Mouse (Mus musculus) frontal cortex, adult 2 months (tissue): ENCODE data around the gene Olfr748. TPM values are rescaled to one million over a fixed set of nuclear protein-coding genes. Genes with fewer than 3 reads are reported as not detected.
"Not testable (repeated sequence)": the region's sequence is repeated elsewhere in the genome, so short reads cannot be mapped to it uniquely, and the experiment has no call there.

Source experiments
- DNase-seq, 2 experiments: peaks; one replicate each; pipeline ENCODE4 v3.0.0; 2022; ENCODE audit warnings: low spot score in 1 of 2; ENCODE audit errors: extremely low spot score in 1 of 2
- polyA plus RNA-seq: library from polyadenylated mRNA; depleted of rRNA; stranded (reverse); fragments of >200 nt; gene quantifications from 2 replicates; pipeline ENCODE4 v1.2.3, GENCODE M21; 2012; rRNA removed

The Olfr748 gene
- not detected in 2 replicates for polyA plus RNA-seq

DNA sequence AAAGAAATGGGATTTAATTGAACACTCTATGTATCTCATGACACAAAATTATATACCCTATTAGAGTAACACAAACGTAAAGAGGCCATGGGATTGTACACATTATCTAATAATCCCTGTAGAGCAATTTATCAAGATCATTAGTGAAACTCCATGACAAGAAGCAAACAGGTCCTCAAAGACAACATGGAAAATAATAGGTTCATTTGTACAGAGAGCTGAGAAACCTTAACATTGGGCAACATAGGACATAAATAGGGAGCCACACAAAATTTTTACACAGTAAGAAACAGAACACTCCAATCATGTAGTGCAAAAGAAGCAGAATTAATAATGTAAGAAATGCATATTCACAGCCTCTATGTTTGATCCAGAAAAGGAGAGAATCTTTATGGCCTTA, at the start of gene Olfr748:
Olfr748 (plus strand) TSS at position 301 of the 400 bp plus-strand sequence.
- no peak for DNase-seq

DNA sequence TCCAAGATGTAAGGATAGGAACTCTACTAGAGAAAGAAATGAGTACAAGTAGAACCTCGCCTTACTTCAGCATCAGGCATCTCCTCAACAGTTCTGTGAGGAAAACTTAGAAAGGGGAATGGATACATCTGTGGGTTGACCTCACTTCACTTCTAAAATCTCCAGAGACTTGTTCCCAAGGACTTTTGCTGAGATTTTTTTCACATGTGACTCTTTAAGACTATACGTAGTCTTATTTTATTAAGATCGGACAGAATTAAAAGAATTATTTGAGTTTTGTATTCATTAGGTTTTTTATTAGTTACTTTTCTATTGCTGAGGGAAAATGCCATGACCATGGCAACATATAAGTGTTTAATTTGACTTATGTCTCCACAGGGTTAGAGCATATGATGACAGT, 14.1 kb upstream of the Olfr748 start, which contains the start of gene Olfr747:
Olfr747 (minus strand) TSS at position 101 of the 400 bp plus-strand sequence.
- DNase-seq = no peak

DNA sequence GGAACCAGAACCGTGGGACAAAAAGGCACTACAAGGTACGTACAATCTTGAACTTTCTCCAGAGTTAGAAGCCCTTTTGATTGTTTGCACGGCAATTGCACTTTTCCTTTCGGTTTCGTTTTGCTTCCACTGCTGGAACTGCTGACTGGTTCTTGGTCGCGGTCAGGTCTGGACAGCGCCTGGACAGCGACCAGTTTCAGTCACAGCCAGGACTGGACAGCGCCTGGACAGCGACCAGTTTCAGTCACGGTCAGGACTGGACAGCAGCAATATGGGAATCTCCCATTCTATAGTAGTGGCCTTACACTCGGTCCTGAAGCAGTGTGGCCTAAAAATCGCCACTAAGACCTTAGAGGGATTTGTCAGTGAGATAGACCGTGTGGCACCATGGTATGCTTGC, 12.7 kb downstream of the Olfr748 start:
- not testable (repeated sequence) for DNase-seq

DNA sequence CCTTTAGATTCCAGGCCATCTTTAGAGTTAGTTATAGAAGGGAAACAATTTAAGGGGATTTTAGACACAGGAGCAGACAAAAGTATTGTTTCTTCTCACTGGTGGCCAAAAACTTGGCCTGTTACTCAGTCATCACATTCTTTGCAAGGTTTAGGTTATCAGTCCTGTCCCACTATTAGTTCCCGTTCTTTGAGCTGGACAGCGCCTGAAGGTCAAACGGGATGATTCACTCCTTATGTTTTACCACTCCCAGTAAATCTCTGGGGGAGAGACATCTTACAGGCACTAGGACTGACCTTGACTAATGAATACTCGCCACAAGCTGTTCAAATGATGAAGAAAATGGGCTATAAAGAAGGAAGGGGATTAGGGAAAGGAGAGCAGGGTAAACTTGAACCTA, 15.2 kb downstream of the Olfr748 start:
- not testable (repeated sequence) for DNase-seq

DNA sequence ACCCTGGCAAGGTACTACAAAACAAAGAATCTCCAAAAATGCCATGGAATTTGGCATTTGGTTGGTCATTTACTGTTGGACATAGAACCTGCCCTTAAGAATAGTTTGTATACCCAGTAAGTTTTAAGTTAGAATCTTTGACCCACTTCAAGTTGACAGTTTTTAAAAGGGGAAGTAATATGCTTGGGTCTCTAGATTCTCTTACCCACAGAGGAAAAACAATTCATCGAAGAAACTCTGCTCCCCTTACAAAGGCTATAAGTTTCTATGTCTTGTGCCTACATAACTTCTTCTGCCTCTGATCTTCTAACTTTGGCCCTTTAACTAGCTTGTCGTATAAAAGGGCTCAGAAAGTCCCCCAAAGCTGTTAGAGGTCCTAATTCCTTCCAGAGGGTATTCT, 33.2 kb downstream of the Olfr748 start:
- no peak for DNase-seq

DNA sequence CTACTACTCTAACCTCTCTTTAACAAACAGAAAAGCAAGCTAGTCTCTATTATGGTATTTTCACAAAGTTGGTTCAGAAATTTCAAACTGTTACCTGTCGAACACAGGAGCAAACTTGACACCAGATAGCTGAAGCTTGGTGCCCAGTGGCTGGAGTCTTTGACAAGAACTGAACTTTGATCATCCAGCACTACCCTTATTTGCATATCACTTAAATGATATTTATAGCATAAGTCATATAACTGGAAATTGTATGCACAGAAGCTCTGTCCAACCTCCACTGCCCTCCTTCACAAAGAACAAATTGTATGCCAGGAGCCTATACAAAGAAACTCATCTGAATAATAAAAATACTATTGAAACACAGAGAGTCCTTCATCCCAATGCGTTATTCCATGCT, 34.4 kb downstream of the Olfr748 start:
- DNase-seq = no peak

DNA sequence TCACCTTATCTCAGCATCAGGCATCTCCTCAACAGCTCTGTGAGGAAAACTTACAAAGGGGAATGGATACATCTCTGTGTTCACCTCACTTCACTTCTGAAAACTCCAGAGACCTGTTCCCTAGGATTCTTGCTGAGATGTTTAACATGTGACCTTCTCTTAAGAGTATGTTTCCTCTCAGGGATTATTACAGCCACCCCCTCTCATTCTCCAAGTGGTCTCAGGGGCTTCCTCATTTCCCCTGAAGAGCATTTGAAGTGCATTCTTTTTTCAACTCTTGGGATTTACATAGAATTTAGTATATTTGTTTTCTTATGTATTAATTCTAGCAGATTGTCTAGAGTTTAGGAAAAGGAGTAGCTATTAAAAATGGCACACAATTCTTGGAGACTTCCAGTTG, 37.8 kb downstream of the Olfr748 start, which contains the start of gene Olfr749:
Olfr749 (minus strand) TSS at position 101 of the 400 bp plus-strand sequence.
- no peak for DNase-seq

DNA sequence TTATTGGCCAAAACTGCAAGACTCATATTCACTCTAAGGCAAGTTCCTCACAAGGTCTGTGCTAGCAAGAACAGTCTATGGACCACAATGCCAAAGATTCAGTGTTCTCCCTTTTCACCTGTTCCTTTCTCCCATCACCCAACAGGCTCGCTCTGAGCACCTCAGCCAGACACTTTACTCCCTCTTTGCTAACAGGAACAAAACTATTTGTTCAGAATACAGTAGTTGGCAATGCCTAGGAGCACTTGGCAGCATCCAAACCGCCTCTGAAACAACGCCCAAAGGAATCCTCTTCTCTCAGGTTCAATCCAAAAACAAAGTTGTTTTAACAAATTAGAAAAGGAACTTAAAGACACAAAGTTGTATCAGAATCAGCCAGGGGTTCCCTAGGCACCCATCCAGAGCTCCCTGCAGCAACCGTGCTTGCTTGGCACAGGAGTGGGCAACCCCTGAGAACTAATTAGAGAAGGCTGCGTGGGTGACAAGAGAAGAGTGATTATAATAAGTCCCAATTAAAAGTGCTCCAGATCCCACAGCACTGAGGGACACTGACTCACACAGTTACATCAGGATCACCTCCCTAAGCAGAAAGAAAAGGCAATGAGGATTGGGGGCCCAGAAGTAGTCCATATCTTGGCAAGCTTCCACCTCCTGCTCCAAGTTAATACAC, 51.4 kb downstream of the Olfr748 start:
- peak; percentile 30 to 44 for DNase-seq

Other genes starting within 250 kb of the Olfr748 start
- not detected in 2 replicates for gene Olfr741, start 234.6 kb upstream of the Olfr748 start, polyA plus RNA-seq
- gene Olfr742, start 203.8 kb upstream of the Olfr748 start, polyA plus RNA-seq = not detected in 2 replicates
- not detected in 2 replicates for gene Olfr743, start 185.5 kb upstream of the Olfr748 start, polyA plus RNA-seq
- not detected in 2 replicates for gene Olfr744, start 92.5 kb upstream of the Olfr748 start, polyA plus RNA-seq
- 0.06 TPM in 1 of 2 replicates, not detected in the other for gene Olfr745, start 68.0 kb upstream of the Olfr748 start, polyA plus RNA-seq
- gene Olfr746, start 60.3 kb upstream of the Olfr748 start, polyA plus RNA-seq = not detected in 2 replicates
- not detected in 2 replicates for gene Olfr747, start 14.2 kb upstream of the Olfr748 start, polyA plus RNA-seq
- 0.13 and 0.14 TPM in 2 replicates for gene Olfr749, start 37.7 kb downstream of the Olfr748 start, polyA plus RNA-seq
- 61.4 and 70.5 TPM in 2 replicates for gene Ttc5, start 78.1 kb downstream of the Olfr748 start, polyA plus RNA-seq
- 0.06 and 0.08 TPM in 2 replicates for gene Ccnb1ip1, start 100.4 kb downstream of the Olfr748 start, polyA plus RNA-seq
- 58.4 and 58.7 TPM in 2 replicates for gene Parp2, start 100.5 kb downstream of the Olfr748 start, polyA plus RNA-seq
- gene Tep1, start 163.2 kb downstream of the Olfr748 start, polyA plus RNA-seq = 3.5 and 5.2 TPM in 2 replicates
- gene Klhl33, start 190.1 kb downstream of the Olfr748 start, polyA plus RNA-seq = 3.1 and 3.3 TPM in 2 replicates
- gene Osgep, start 217.5 kb downstream of the Olfr748 start, polyA plus RNA-seq = 66.7 and 70.0 TPM in 2 replicates
- 60.2 and 60.5 TPM in 2 replicates for gene Apex1, start 217.6 kb downstream of the Olfr748 start, polyA plus RNA-seq
- 156 and 184 TPM in 2 replicates for gene Pip4p1, start 223.5 kb downstream of the Olfr748 start, polyA plus RNA-seq
- 27.2 and 30.1 TPM in 2 replicates for gene Pnp, start 223.7 kb downstream of the Olfr748 start, polyA plus RNA-seq
- gene Gm49342, start 237.1 kb downstream of the Olfr748 start, polyA plus RNA-seq = 25.7 and 37.9 TPM in 2 replicates
- 1.3 and 1.7 TPM in 2 replicates for gene Pnp2, start 248.6 kb downstream of the Olfr748 start, polyA plus RNA-seq